Mouse (Mus musculus): Measurements from ENCODE around the gene Ugt1a7c.
"Not testable (repeated sequence)": the region's sequence is repeated elsewhere in the genome, so short reads cannot be mapped to it uniquely, and the experiment has no call there.

DNA sequence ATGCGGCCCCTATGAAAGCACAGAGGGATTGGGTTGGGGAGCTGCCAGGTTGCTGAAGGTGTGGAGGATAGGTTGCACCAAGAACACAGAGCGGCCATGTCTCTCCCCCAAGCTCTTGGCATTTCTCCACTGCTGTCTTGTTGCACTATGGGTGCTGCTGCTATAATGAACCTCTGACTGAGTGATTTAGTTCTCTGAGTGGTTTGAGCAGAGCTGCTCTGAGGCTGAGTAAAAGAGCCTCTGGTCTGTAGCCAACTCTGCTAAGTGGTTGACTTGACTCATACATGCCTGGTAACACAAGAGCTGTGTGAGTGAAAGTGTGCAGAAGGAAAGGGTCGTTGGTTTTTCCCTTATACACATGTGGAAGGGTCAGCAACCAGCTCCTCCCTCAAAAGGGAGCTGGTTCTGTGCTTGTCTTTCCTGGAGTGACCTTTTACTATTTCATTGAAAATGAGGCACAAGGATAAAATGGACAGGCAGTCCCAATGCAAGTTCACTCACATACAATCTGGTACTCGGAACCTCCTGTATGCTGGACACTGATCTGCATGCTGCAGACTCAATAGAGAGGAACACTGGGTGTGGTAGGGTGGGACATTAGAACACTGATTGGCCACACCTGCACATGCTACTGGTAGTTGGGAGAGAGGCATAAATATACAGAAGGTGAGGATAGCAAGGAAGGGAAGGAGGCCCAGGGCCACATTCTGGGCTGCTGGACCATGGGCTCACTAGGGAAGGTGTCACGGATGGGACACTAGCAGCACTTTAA lies 9.0 kb downstream of the Ugt1a7c start:
- TF ChIP-seq CTCF (IDR thresholded peaks at IDR 0.05; ENCODE audit: low read depth); EP300 (optimal IDR thresholded peaks at IDR 0.05): not testable (repeated sequence)

All from stomach, postnatal 0 days (tissue).